Mouse (Mus musculus): ENCODE data around the gene Ankrd53.
"Not testable (repeated sequence)": the region's sequence is repeated elsewhere in the genome, so short reads cannot be mapped to it uniquely, and the experiment has no call there.

Gene Ankrd53

DNA sequence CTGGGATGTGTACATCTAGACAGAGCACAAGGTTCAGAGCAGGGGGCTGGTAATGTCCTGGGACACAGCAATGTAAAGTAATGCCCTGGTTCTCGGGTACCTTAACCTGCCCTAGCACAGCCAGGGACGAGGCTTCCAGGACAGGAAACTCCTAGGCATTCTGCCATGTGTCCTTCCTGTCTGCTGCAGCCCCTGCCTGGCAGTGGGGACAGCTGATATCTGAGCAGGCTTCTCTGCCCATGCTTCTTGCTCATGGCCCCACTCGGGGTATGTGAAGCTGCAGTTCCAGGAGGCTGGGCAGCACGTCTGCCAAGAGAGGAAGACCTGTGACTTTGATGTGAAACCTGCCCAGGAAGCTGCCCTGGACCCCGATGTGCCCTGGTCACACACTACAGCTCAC is 6.0 kb downstream of the Ankrd53 start:
- no peak for DNase-seq

- DNase-seq: no peak
Observed at GRCm38 (mm10) chr6:83774126-83774525, 11.7 kb downstream of the Ankrd53 start.

- no peak for DNase-seq
Observed at GRCm38 (mm10) chr6:83774781-83775563, 12.5 kb downstream of the Ankrd53 start.

- DNase-seq: peak; percentile 91
Observed at GRCm38 (mm10) chr6:83775638-83776293, 13.3 kb downstream of the Ankrd53 start, which contains the start of gene Tex261. TSS of gene Tex261 (minus strand) at chr6:83775813.

- DNase-seq: no peak
Observed at GRCm38 (mm10) chr6:83778306-83778705, 15.9 kb downstream of the Ankrd53 start.

- DNase-seq: no peak
Observed at GRCm38 (mm10) chr6:83779026-83779425, 16.6 kb downstream of the Ankrd53 start.

DNA sequence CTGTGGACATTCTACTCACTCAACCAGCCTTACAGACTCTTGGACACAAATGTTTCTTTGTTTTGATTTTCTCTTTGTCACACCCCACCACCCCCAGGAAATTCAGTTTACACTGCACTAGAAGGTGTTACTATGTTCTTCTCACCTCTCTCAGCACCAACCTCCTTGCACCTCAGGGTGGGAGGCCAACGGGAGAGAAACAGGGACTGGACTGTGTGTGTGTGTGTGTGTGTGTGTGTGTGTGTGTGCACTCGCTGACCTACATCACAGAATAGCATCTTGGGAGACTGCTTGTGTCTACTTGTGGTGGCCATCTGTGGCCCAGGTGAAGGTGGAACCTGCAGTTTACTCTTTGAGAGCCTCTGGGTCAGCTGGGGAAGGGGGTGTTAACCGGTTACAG is 24.0 kb downstream of the Ankrd53 start:
- DNase-seq: no peak

- no peak for DNase-seq
Observed at GRCm38 (mm10) chr6:83788554-83788953, 26.1 kb downstream of the Ankrd53 start.

- not testable (repeated sequence) for DNase-seq
Observed at GRCm38 (mm10) chr6:83790533-83790932, 28.1 kb downstream of the Ankrd53 start.

GRCm38 (mm10) chr6:83791251-83791890 is 28.9 kb downstream of the Ankrd53 start:
- no peak for DNase-seq

- peak; percentile 95 for DNase-seq
Observed at GRCm38 (mm10) chr6:83794760-83795296, 32.4 kb downstream of the Ankrd53 start, which contains the start of gene Nagk. TSS of gene Nagk (plus strand) at chr6:83794982.

GRCm38 (mm10) chr6:83795492-83795900 is 33.1 kb downstream of the Ankrd53 start:
- peak; percentile 37 for DNase-seq

GRCm38 (mm10) chr6:83796686-83797085 is 34.2 kb downstream of the Ankrd53 start:
- DNase-seq: no peak

GRCm38 (mm10) chr6:83802033-83802432 is 39.6 kb downstream of the Ankrd53 start:
- DNase-seq: peak; percentile 25

GRCm38 (mm10) chr6:83802846-83803245 is 40.4 kb downstream of the Ankrd53 start:
- DNase-seq: no peak

- DNase-seq: no peak
Observed at GRCm38 (mm10) chr6:83815801-83816200, 53.4 kb downstream of the Ankrd53 start.
